Mouse (Mus musculus): ENCODE measurements around the gene Prdm2.

Gene Prdm2

DNA sequence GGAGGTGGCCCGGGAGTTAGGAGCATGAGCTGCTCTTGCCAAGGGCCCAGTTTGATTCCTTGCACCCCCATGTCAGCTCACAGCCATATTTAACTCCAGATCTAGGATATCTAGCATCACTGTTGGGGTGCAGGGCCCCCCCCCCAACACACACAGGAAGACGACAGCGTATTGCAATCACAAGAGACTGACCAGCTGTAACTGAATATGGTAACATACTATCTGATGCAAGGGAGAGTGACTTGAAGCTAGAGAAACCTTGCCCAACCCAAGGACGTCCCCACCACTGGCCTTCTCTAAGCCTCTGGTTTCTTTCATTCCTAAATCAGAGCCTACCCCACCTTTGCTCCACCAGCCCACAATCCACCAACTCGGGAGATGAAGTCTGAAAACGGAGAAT is 105.8 kb downstream of the Prdm2 start:
- no peak for ATAC-seq (ENCODE audit: low TSS enrichment)

DNA sequence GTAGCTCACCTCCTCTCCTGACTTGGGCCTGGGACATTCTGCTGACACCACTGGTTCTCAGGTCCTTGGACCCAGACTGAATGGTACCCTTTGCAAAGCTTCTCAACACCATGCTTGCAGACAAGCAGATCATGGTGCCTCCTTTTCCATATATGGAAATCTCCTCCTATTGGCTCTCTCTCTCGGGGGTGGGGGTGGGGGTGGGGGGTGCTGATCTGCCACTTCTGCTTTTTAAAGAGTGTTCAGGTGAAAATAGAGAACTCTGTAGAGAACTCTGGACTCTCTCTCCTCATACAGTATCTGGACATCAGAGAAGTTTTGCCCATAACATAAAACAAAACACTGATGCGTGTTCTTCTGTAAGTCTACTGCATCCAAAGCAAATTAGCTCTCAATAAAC is 106.2 kb downstream of the Prdm2 start:
- ATAC-seq (ENCODE audit: low TSS enrichment), result no peak

DNA sequence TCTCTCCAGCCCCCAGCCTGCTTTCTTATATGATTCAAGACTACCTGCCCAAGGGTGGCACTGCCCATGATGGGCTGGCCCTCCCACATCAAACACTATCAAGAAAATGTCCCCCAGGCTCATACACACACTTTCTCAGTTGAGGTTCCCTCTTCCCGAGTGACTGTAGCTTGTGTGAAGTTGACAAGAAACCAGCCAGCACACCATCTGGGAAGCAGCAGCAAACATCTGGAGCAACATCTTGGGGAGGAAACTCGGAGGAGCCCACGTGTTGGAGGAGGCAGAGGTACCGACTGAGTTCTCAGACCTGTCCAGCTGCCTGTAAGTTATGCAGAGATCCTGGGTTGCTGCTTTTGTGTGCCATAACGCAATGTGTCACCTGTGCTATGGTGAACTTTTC is 108.1 kb downstream of the Prdm2 start:
- ATAC-seq (ENCODE audit: low TSS enrichment), result peak; percentile 14; the same call in 1 of the 2 replicates

DNA sequence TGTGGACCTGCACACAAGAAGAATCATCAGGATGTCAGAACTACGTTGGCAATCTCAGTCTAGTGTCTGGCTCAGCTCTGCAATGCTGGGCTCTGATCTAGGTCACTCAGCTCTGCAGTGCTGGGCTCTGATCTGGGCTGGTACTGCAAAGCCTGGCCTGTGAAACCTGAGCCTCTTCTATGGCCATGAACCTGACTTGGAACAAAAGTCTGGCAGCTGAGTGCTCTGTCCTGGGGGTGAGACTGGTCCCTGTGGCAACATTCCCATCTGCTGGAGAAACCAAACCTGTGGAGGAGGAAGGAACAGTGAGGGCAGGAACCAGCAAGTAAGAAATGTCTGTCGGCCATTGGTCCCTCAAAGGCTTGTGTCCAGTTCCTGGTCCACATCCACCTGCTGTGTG is 109.0 kb downstream of the Prdm2 start:
- no peak for ATAC-seq (ENCODE audit: low TSS enrichment)

DNA sequence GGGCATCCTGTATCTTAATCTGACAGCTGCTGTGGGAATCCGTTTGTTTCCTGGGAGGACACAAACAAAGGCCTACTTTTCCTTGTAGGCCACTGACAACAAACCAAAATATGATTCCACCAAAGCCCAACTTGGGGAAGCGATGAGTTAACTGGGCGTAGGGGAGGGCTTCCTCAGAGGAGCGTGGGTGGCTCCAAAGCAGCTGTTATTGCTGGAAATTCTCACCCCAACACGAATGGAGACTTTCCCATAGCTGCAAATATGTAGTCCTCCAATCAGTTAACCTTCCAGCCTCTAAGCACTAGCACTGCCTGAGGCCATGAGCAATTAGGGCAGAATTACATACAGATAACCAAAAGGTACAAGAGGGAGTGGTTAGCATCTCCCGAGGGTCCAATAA is 112.6 kb downstream of the Prdm2 start:
- no peak for ATAC-seq (ENCODE audit: low TSS enrichment)

DNA sequence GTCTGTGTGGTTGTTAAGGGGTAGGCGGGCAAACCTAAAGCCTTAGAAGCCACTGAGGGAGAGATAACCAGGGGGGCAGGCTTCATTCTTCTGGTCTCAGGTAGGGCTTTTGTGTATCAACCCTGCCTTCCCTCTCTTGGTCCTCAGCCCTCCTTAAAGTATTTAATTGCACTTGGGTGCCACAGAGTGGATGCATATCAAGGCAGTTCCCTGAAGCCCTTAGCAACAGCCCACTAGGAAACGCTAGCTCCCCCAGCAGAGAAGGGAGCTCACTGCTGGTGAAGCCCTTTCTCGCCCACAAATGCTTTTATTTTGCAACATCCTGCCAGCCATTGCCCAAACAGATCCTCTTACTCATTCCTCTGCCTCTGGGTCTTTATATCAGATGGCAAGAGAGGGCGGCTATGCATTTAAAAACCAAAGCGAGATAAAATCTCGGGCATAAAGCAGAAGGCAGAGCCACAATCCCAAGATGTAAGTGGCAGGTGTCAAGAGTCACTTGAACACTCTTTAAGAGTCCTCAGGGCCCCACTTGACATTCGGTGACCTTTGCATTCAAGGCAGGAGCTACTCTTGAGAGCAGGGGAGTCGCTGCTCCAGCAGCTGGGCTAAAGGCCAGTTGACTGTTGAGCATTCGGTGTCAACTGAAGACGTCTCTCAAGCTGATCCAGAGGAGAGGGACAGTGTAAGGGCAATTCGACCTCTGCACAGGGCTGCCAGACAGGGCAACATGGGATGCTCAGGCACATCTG is 113.3 kb downstream of the Prdm2 start:
- peak; percentile 64; the same call in 1 of the 2 replicates for ATAC-seq (ENCODE audit: low TSS enrichment)

DNA sequence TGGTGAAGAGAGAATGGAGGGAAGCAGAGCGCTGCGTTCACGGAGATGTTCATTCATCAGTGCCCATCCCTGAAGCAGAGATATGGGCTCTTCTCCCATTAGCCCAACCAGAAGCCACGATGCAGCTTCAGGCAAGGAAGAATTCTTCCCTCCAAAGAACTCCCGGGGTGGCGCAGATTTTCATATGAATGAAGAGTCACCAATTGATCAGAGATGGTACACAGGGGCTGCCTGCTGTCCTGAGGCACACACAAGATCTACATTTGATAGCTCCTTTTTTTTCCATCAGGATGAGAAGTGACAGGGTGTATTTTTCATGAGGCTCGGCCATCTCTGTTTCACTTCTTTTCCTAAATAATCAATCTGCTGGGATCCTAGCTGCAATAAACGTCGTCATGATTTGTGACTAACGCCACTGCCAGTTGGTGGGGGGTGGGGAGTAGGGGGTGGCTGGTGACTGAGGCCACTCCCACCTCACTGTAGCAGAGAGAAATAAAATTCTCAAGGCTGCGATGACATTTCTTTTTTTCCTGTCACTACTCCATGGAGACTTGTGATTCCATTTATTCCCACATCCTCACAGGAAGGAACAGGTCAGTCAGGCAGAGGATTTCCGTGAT is 120.6 kb downstream of the Prdm2 start:
- no peak for ATAC-seq (ENCODE audit: low TSS enrichment)

DNA sequence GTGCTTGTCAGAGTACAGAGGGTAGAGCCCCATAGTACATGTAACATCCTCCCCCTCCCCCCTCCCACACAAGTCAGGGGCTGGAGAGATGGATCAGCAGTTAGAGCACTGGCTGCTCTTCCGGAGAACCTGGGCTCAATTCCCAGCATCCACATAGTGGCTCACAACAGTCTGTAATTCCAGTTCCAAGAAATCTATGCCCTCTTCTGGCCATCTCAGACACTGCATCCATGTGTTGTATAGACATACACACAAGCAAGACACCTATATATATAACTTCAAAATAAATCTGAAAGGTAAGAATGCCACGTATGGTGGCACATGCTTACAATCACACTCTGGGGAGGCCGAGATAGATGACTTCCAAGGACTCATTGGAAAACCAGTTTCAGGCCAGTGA is 122.2 kb downstream of the Prdm2 start:
- no peak for ATAC-seq (ENCODE audit: low TSS enrichment)

DNA sequence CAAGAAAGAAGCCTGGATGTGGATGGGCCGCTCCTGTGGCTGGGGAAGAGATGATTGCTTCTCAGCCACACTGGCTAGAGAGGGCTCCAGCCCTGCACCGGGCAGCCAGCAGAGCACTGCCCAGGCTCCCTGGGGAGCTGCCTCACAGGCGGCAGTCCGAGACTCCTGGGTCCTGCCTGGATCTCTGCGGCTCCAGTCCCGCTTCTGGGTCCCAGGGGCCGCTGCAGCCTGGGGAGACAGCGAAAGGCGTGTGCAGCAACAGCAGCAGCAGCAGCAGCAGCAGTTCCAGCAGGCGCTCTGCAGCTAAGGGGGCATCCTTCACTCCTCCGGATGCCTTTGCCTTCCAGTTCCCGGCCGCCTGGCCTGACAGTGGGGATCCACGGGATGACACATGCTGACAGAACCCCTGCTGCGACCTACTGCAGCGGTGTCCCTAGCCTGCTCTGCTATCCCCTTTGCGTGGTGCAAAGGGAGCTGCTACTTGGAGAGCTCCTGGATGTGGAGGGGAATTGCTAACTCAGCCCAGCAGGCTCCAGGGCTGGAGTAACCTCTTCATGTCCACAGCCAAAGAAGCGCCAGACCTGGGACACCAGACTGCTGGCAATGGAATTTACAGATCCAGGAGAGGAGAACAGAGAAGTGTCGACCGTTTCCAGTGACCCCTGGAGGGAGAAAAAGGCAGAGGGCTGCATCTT is 138.6 kb downstream of the Prdm2 start:
- ATAC-seq (ENCODE audit: low TSS enrichment), result peak; percentile 41; the same call in 1 of the 2 replicates

DNA sequence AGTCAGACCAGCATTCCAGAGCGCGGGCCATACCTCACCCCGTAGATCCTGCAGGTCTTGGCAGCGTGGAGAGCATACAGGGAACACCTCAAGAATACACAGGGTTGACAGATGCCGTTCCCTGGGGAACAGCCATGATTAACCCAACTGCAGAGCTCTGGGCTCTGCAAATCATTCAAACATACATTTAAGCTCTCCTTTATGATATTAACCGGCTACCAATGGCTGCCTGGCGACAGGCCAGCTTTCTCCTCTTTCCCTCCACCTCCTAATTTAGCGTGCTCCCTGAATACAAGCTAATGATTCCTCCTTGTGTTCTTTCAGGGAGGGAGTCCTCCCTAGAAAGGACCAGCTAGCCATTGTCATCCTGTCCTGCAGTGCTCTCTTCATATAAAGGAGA is 141.0 kb downstream of the Prdm2 start:
- ATAC-seq (ENCODE audit: low TSS enrichment), result no peak

DNA sequence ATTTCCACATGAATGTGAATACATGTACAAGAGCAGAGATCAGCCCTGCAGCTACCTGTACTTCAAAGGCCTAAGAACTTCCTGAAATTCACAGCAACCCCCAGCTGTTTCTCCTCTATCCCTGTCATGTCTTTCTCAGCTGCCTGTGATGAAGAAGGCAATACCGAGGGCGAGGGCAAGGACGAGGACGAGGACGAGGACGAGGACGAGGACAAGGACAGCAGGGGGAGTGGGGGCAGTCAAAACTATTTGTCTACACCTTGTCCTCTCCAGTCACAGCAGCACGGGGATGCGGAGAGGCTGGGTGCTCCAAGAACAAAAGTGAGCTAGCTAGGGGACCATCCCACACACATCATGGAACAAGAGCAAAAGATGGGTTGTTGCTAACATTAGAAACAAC is 145.8 kb downstream of the Prdm2 start:
- no peak for ATAC-seq (ENCODE audit: low TSS enrichment)

DNA sequence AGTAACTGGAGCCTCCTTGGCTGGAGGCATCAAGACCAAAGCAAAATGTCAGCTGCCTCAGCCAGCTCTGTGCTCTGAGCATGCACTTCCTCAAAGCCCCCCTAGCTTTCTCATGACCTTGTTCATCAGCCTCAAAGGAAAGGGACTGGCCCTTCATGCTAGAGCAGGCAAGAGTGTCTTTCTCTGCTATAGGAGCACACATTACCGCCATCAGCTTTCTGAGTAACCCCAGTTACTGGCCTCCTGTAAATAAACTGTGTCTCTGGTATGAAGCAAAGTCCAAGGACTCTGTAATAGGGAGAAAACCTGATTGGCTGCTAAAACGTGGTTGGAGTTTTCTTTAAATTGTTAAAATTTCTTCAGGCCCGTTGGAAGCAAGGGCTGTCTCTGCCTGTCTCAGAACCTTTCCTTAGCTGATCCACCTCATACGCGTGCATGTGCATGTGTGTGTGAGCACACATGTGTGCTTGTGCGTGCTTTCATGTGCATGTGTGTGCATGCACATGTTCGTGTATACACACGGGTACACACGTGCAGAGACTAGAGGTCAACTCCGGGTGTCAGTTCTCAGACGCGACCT is 153.9 kb downstream of the Prdm2 start:
- no peak for ATAC-seq (ENCODE audit: low TSS enrichment)

All from frontal cortex, adult (tissue).